In genomic region chr11:103773387-103774227, GRCm38 (mm10) we compare ENCODE assay signal across 8 mouse cellular contexts. TPM values are rescaled to one million over a fixed set of nuclear protein-coding genes. Genes with fewer than 3 reads are reported as not detected.
DNase-seq lines count a peak whose midpoint lies in the region; ATAC-seq lines count a peak whose summit lies in the region.

TSS of gene Wnt3 (plus strand) at chr11:103774150.

- ATAC-seq in lung, embryonic 15.5 days (ENCODE audit: borderline replicate concordance, extremely low read depth, low FRiP score, low TSS enrichment): no peak
- peak; percentile 64; the same call in 1 of the 2 replicates for ATAC-seq in hindbrain, embryonic 14.5 days (ENCODE audit: low FRiP score)
- peak; percentile 67; the same call in 1 of the 2 replicates for ATAC-seq in midbrain, embryonic 15.5 days (replicated peaks)

- H3K9ac ChIP-seq in lung, embryonic 15.5 days: no peak within 1 kb of the TSS
- peak within 1 kb of the TSS; percentile 57 for H3K9ac ChIP-seq in hindbrain, embryonic 14.5 days
- H3K9ac ChIP-seq in midbrain, embryonic 15.5 days: peak within 1 kb of the TSS; percentile 41

- WGBS in lung, embryonic 15.5 days: under 1% methylated on average over 60 of the region's 60 CpGs
- under 1% methylated on average over 60 of the region's 60 CpGs for WGBS in hindbrain, embryonic 14.5 days
- WGBS in midbrain, embryonic 15.5 days: 0% methylated on average over 60 of the region's 60 CpGs

- DNase-seq in lung, postnatal 36 days: no peak
- peak; percentile 37 to 50 for DNase-seq in cerebellum, postnatal 14 days
- DNase-seq in hindbrain, embryonic 14.5 days (ENCODE audit: low spot score): peak; percentile 40
- DNase-seq in layer of hippocampus, adult 11-12 months (ENCODE audit: low spot score): no peak
- no peak for DNase-seq in gastrocnemius, postnatal 4 days (ENCODE audit: low spot score in 2 of 2)
- no peak for DNase-seq in ovary, postnatal 10 days (ENCODE audit: low spot score)

- H3K4me1 ChIP-seq in lung, embryonic 15.5 days: peaks cover 12% of the 10 kb centered on the region
- peaks cover 35% of the 10 kb centered on the region for H3K4me1 ChIP-seq in hindbrain, embryonic 14.5 days (replicated peaks; ENCODE audit: control insufficient read depth, insufficient read depth, low read length)
- peaks cover 58% of the 10 kb centered on the region for H3K4me1 ChIP-seq in midbrain, embryonic 15.5 days

- no peak within 1 kb of the TSS for H3K27ac ChIP-seq in lung, embryonic 15.5 days
- 0 out of 2 replicates have a peak within 1 kb of the TSS, but pooled peaks have one; percentile 7 for H3K27ac ChIP-seq in hindbrain, embryonic 14.5 days
- peak within 1 kb of the TSS; percentile 70 for H3K27ac ChIP-seq in midbrain, embryonic 15.5 days

- H3K27me3 ChIP-seq in lung, embryonic 15.5 days: peaks cover 88% of the 10 kb centered on the region
- H3K27me3 ChIP-seq in hindbrain, embryonic 14.5 days (ENCODE audit: control insufficient read depth, insufficient read depth, low read length): peaks cover 71% of the 10 kb centered on the region
- H3K27me3 ChIP-seq in midbrain, embryonic 15.5 days (replicated peaks): peaks cover 52% of the 10 kb centered on the region

- no peaks in the 10 kb centered on the region for H3K36me3 ChIP-seq in lung, embryonic 15.5 days
- no peaks in the 10 kb centered on the region for H3K36me3 ChIP-seq in hindbrain, embryonic 14.5 days (replicated peaks; ENCODE audit: control insufficient read depth, insufficient read depth)
- no peaks in the 10 kb centered on the region for H3K36me3 ChIP-seq in midbrain, embryonic 15.5 days (replicated peaks)

- H3K4me2 ChIP-seq in lung, embryonic 15.5 days: peak within 1 kb of the TSS; percentile 43
- peak within 1 kb of the TSS; percentile 78 for H3K4me2 ChIP-seq in hindbrain, embryonic 14.5 days (replicated peaks)
- H3K4me2 ChIP-seq in midbrain, embryonic 15.5 days: peak within 1 kb of the TSS; percentile 87

- H3K4me3 ChIP-seq in lung, embryonic 15.5 days: peak within 1 kb of the TSS; percentile 18
- peak within 1 kb of the TSS; percentile 39 for H3K4me3 ChIP-seq in hindbrain, embryonic 14.5 days (replicated peaks; ENCODE audit: low read length)
- peak within 1 kb of the TSS; percentile 49 for H3K4me3 ChIP-seq in midbrain, embryonic 15.5 days

- H3K9me3 ChIP-seq in lung, embryonic 15.5 days: no peaks in the 10 kb centered on the region
- no peaks in the 10 kb centered on the region for H3K9me3 ChIP-seq in hindbrain, embryonic 14.5 days (ENCODE audit: control insufficient read depth, low read length)
- H3K9me3 ChIP-seq in midbrain, embryonic 15.5 days: no peaks in the 10 kb centered on the region

RNA-seq across cellular contexts. Expression of gene Wnt3, which starts in this region (rescaled TPM):
- 0.09 and 0.23 TPM in 2 replicates for polyA plus RNA-seq in lung, embryonic 15.5 days (2015; fragmentation: Nextera tagmentation; extraction: Ambion mirVana)
- polyA plus RNA-seq in hindbrain, embryonic 14.5 days (2014; fragmentation: Nextera tagmentation; extraction: Ambion mirVana): 9.0 and 9.1 TPM in 2 replicates
- 13.1 and 14.8 TPM in 2 replicates for polyA plus RNA-seq in midbrain, embryonic 15.5 days (2015; fragmentation: Nextera tagmentation; extraction: Ambion mirVana)
- total RNA-seq in gastrocnemius, postnatal 4 days (2021): under 1 TPM; 0.21 to 0.27 TPM

Comparison
In these comparisons a context has a peak if more than half of its experiments do, and no peak if none do; other contexts are left out.
1. DNase-seq: peak in cerebellum, postnatal 14 days (2 of 2) and hindbrain, embryonic 14.5 days (single experiment); none in lung, postnatal 36 days (single experiment), layer of hippocampus, adult 11-12 months (single experiment), gastrocnemius, postnatal 4 days (0 of 2) and ovary, postnatal 10 days (single experiment).
2. Peak in every context shown above with its lines, with median percentiles within 50 percentile points of each other: H3K4me2 ChIP-seq and H3K4me3 ChIP-seq.